ENCODE assay signal across 21 mouse cellular contexts in genomic region chr6:5386486-5386885, GRCm38 (mm10). TPM values are rescaled to one million over a fixed set of nuclear protein-coding genes. Genes with fewer than 3 reads are reported as not detected.
"Had no signal": no experiment of that assay in that cellular context is flagged by ENCODE, and none has a peak within 500 bp of the region (broad histone marks: within the 10 kb centered on the region; RNA-seq: fewer than 3 reads in every experiment).

No protein-coding gene starts in this region.

- H3K4me2 ChIP-seq: liver, embryonic 13.5 days; midbrain, embryonic 13.5 days; neural tube, embryonic 13.5 days had no signal

- H3K9me3 ChIP-seq: liver, embryonic 13.5 days; midbrain, embryonic 13.5 days; neural tube, embryonic 13.5 days had no signal

- H3K27ac ChIP-seq: kidney, postnatal 0 days; layer of hippocampus, adult 2 months; liver, embryonic 13.5 days; midbrain, embryonic 13.5 days; neural tube, embryonic 13.5 days; stomach, postnatal 0 days had no signal

- H3K4me3 ChIP-seq: layer of hippocampus, adult 2 months; liver, embryonic 13.5 days; midbrain, embryonic 13.5 days; neural tube, embryonic 13.5 days had no signal

- H3K27me3 ChIP-seq: neural tube, embryonic 13.5 days had no signal

- ATAC-seq: midbrain, embryonic 13.5 days had no signal

- DNase-seq: kidney, adult 18-20 months; kidney, adult 9 months; kidney, postnatal 25 days; layer of hippocampus, adult 9-11 months; liver, embryonic 13.5 days; lung, adult 2 months; lung, postnatal 14 days; lung, postnatal 4 days; right cerebral cortex, adult 18-20 months; right cerebral cortex, postnatal 14 days; right cerebral cortex, postnatal 4 days; thymus, adult 2 months; thymus, postnatal 14 days; thymus, postnatal 4 days had no signal

- H3K9ac ChIP-seq: liver, embryonic 13.5 days; midbrain, embryonic 13.5 days; neural tube, embryonic 13.5 days had no signal

- H3K36me3 ChIP-seq: liver, embryonic 13.5 days; midbrain, embryonic 13.5 days; neural tube, embryonic 13.5 days had no signal

RNA-seq across cellular contexts. Expression of gene Asb4, which starts 3.3 kb away (rescaled TPM):
- total RNA-seq: megakaryocyte progenitor cell, adult 5-6 weeks; megakaryocyte-erythroid progenitor cell, adult 5-6 weeks had no signal
